Comparison of ENCODE assay signal across 25 mouse cellular contexts in genomic region chr4:81323853-81324252, GRCm38 (mm10).
DNase-seq lines count a peak whose midpoint lies in the region; ATAC-seq and TF ChIP-seq lines count a peak whose summit lies in the region.
"Had no signal": no experiment of that assay in that cellular context is flagged by ENCODE, and none has a peak within 500 bp of the region (broad histone marks: within the 10 kb centered on the region; RNA-seq: fewer than 3 reads in every experiment).

No protein-coding gene starts in this region.

- no peak overlapping the region for H3K4me2 ChIP-seq in forebrain, embryonic 13.5 days
- no peak overlapping the region for H3K4me2 ChIP-seq in forebrain, postnatal 0 days (ENCODE audit: low read depth)
- H3K4me2 ChIP-seq in forebrain, embryonic 16.5 days (ENCODE audit: low read length), result no peak overlapping the region
- H3K4me2 ChIP-seq in forebrain, embryonic 11.5 days (ENCODE audit: low read depth, low read length, severe bottlenecking), result no peak overlapping the region
- H3K4me2 ChIP-seq: embryonic facial prominence, embryonic 13.5 days; embryonic facial prominence, embryonic 15.5 days had no signal

- WGBS in forebrain, embryonic 13.5 days, result 93% methylated on average over 4 of the region's 4 CpGs
- WGBS in forebrain, postnatal 0 days, result 79% methylated on average over 4 of the region's 4 CpGs
- 90% methylated on average over 4 of the region's 4 CpGs for WGBS in forebrain, embryonic 16.5 days
- 93% methylated on average over 4 of the region's 4 CpGs for WGBS in forebrain, embryonic 11.5 days

- DNase-seq in forebrain, postnatal 0 days, result no peak
- DNase-seq in forebrain, embryonic 11.5 days (ENCODE audit: low spot score), result no peak
- peak; percentile 30 for DNase-seq in brain, embryonic 14.5 days (ENCODE audit: low read depth)
- DNase-seq: adrenal gland, adult 8-10 months; adrenal gland, postnatal 14 days; adrenal gland, postnatal 36 days; B cell, adult 2 months; cerebellum, adult 11 months; cerebellum, adult 18-20 months; cerebellum, adult 8-10 months; cerebellum, adult 9-11 months; cerebellum, postnatal 14 days; cerebellum, postnatal 36 days; embryo, embryonic 11 days had no signal

- no peak for TF ChIP-seq CTCF in forebrain, postnatal 0 days (IDR thresholded peaks at IDR 0.05; ENCODE audit: low read depth)
- no peak for TF ChIP-seq CTCF in brain, embryonic 14.5 days (IDR thresholded peaks at IDR 0.05; ENCODE audit: borderline replicate concordance, extremely low read depth, insufficient read depth, insufficient read length)

- no peak overlapping the region for H3K4me3 ChIP-seq in forebrain, embryonic 13.5 days
- no peak overlapping the region for H3K4me3 ChIP-seq in forebrain, postnatal 0 days (ENCODE audit: low read depth, low read length)
- no peak overlapping the region for H3K4me3 ChIP-seq in forebrain, embryonic 16.5 days (replicated peaks; ENCODE audit: low read length)
- H3K4me3 ChIP-seq in forebrain, embryonic 11.5 days (ENCODE audit: low read depth, low read length), result no peak overlapping the region
- H3K4me3 ChIP-seq: embryonic facial prominence, embryonic 13.5 days; embryonic facial prominence, embryonic 15.5 days; erythroblast, embryonic 14.5 days; forebrain, embryonic 10.5 days had no signal

- ATAC-seq in forebrain, embryonic 13.5 days, result peak; percentile 64; the same call in 1 of the 2 replicates
- ATAC-seq in forebrain, postnatal 0 days, result no peak
- ATAC-seq in forebrain, embryonic 16.5 days, result peak; percentile 52; the same call in 1 of the 2 replicates
- ATAC-seq in forebrain, embryonic 11.5 days (replicated peaks; ENCODE audit: low FRiP score), result no peak
- ATAC-seq: activated CD4-positive, CD25-positive, alpha-beta regulatory T cell, adult 4 months; CD4-positive, CD25-positive, alpha-beta regulatory T cell, adult 4 months; Patski had no signal

- H3K27ac ChIP-seq in forebrain, embryonic 13.5 days, result no peak overlapping the region
- no peak overlapping the region for H3K27ac ChIP-seq in forebrain, postnatal 0 days (ENCODE audit: low read depth, low read length)
- H3K27ac ChIP-seq in forebrain, embryonic 16.5 days (ENCODE audit: low read length), result no peak overlapping the region
- H3K27ac ChIP-seq in forebrain, embryonic 11.5 days (ENCODE audit: low read depth, low read length), result no peak overlapping the region
- H3K27ac ChIP-seq: embryonic facial prominence, embryonic 13.5 days; embryonic facial prominence, embryonic 15.5 days; forebrain, embryonic 10.5 days had no signal

- H3K9me3 ChIP-seq in forebrain, embryonic 13.5 days (replicated peaks), result no peaks in the 10 kb centered on the region
- no peaks in the 10 kb centered on the region for H3K9me3 ChIP-seq in forebrain, postnatal 0 days (ENCODE audit: low read length)
- no peaks in the 10 kb centered on the region for H3K9me3 ChIP-seq in forebrain, embryonic 16.5 days (ENCODE audit: control insufficient read depth, low read length)
- H3K9me3 ChIP-seq in forebrain, embryonic 11.5 days (ENCODE audit: control insufficient read depth, low read length), result no peaks in the 10 kb centered on the region
- H3K9me3 ChIP-seq: embryonic facial prominence, embryonic 13.5 days; embryonic facial prominence, embryonic 15.5 days; forebrain, embryonic 10.5 days had no signal

- TF ChIP-seq POLR2A in brain, embryonic 14.5 days (IDR thresholded peaks at IDR 0.05; ENCODE audit: borderline replicate concordance, extremely low read depth, insufficient read depth, insufficient read length, poor library complexity, severe bottlenecking), result no peak

- H3K36me3 ChIP-seq in forebrain, embryonic 13.5 days (ENCODE audit: poor library complexity, severe bottlenecking), result 0 out of 2 replicates have a peak, but pooled peaks cover 7% of the 10 kb centered on the region
- H3K36me3 ChIP-seq in forebrain, postnatal 0 days (ENCODE audit: insufficient read depth), result no peaks in the 10 kb centered on the region; the same call in 1 of the 2 replicates
- no peaks in the 10 kb centered on the region for H3K36me3 ChIP-seq in forebrain, embryonic 16.5 days (ENCODE audit: control insufficient read depth, insufficient read depth)
- no peaks in the 10 kb centered on the region; the same call in 1 of the 2 replicates for H3K36me3 ChIP-seq in forebrain, embryonic 11.5 days (ENCODE audit: control insufficient read depth, insufficient read depth, low read length)
- H3K36me3 ChIP-seq: G1E had no signal

- no peaks in the 10 kb centered on the region for H3K27me3 ChIP-seq in forebrain, embryonic 13.5 days
- no peaks in the 10 kb centered on the region for H3K27me3 ChIP-seq in forebrain, postnatal 0 days (ENCODE audit: insufficient read depth, low read length)
- no peaks in the 10 kb centered on the region for H3K27me3 ChIP-seq in forebrain, embryonic 16.5 days (replicated peaks; ENCODE audit: control insufficient read depth, insufficient read depth, low read length)
- H3K27me3 ChIP-seq in forebrain, embryonic 11.5 days (ENCODE audit: control insufficient read depth, insufficient read depth, low read length), result no peaks in the 10 kb centered on the region
- H3K27me3 ChIP-seq: CH12.LX; embryonic facial prominence, embryonic 13.5 days; embryonic facial prominence, embryonic 15.5 days; Patski had no signal

- 0 out of 2 replicates have a peak, but pooled peaks cover 2% of the 10 kb centered on the region for H3K4me1 ChIP-seq in forebrain, embryonic 13.5 days
- no peaks in the 10 kb centered on the region for H3K4me1 ChIP-seq in forebrain, postnatal 0 days (ENCODE audit: insufficient read depth)
- H3K4me1 ChIP-seq in forebrain, embryonic 16.5 days (replicated peaks; ENCODE audit: control insufficient read depth, insufficient read depth, low read length), result peaks cover 6% of the 10 kb centered on the region; the same call in 1 of the 2 replicates
- no peaks in the 10 kb centered on the region for H3K4me1 ChIP-seq in forebrain, embryonic 11.5 days (replicated peaks; ENCODE audit: control insufficient read depth, insufficient read depth, low read length)
- H3K4me1 ChIP-seq: embryonic facial prominence, embryonic 13.5 days; embryonic facial prominence, embryonic 15.5 days; forebrain, embryonic 10.5 days had no signal

- H3K9ac ChIP-seq in forebrain, embryonic 13.5 days, result no peak overlapping the region
- H3K9ac ChIP-seq in forebrain, postnatal 0 days, result no peak overlapping the region
- H3K9ac ChIP-seq in forebrain, embryonic 16.5 days (replicated peaks; ENCODE audit: low read depth, low read length), result no peak overlapping the region
- H3K9ac ChIP-seq in forebrain, embryonic 11.5 days (ENCODE audit: low read length), result no peak overlapping the region
- H3K9ac ChIP-seq: embryonic facial prominence, embryonic 13.5 days; embryonic facial prominence, embryonic 15.5 days had no signal

Comparison
In these comparisons a context has a peak if more than half of its experiments do, and no peak if none do; other contexts are left out.
1. ATAC-seq: peak in forebrain, embryonic 13.5 days (single experiment) and forebrain, embryonic 16.5 days (single experiment); none in forebrain, postnatal 0 days (single experiment) and forebrain, embryonic 11.5 days (single experiment).